Mouse (Mus musculus) MEL (cell line): ENCODE results near the gene Aaed1. TPM values are rescaled to one million over a fixed set of nuclear protein-coding genes. Genes with fewer than 3 reads are reported as not detected.

Source experiments
- DNase-seq: peaks from one replicate; pipeline ENCODE4 v3.0.0; 2011; ENCODE audit warnings: low read depth, low spot score
- H3K27ac ChIP-seq: 2 replicates; pipeline ENCODE4 v1.5.1; 2012; ENCODE audit warnings: low read depth, mild to moderate bottlenecking, control low read depth, low read length, moderate library complexity; ENCODE audit not compliant: control insufficient read depth
- H3K27me3 ChIP-seq, 2 experiments: fragments of 150-350 bp in 1 of 2; sonication (generic) in 1 of 2; 2 replicates each; pipeline ENCODE4 v1.6.1; 2012; ENCODE audit warnings: low read length in 2 of 2, mild to moderate bottlenecking in 2 of 2, improper control_type of control experiment in 1 of 2, moderate library complexity in 1 of 2; ENCODE audit not compliant: insufficient read depth in 2 of 2, control insufficient read depth in 1 of 2
- H3K36me3 ChIP-seq, 2 experiments: 2 replicates each; pipeline ENCODE4 v1.6.1; 2012 to 2014; ENCODE audit warnings: low read length in 2 of 2, improper control_type of control experiment in 1 of 2, inconsistent platforms in 1 of 2, mild to moderate bottlenecking in 1 of 2; ENCODE audit not compliant: insufficient read depth in 2 of 2, control insufficient read depth in 1 of 2
- H3K4me1 ChIP-seq, 2 experiments: fragments of 150-350 bp in 1 of 2; sonication (generic) in 1 of 2; 2 replicates each; pipeline ENCODE4 v1.6.1; 2012; ENCODE audit warnings: low read length in 2 of 2, improper control_type of control experiment in 1 of 2, mild to moderate bottlenecking in 1 of 2; ENCODE audit not compliant: insufficient read depth in 2 of 2, control insufficient read depth in 1 of 2
- H3K4me3 ChIP-seq, 2 experiments: fragments of 150-350 bp in 1 of 2; sonication (generic) in 1 of 2; 2 replicates each; pipeline ENCODE4 v1.5.1; 2012; ENCODE audit warnings: low read depth in 2 of 2, low read length in 2 of 2, mild to moderate bottlenecking in 2 of 2, moderate library complexity in 2 of 2, control low read depth in 1 of 2, improper control_type of control experiment in 1 of 2; ENCODE audit not compliant: control insufficient read depth in 1 of 2, insufficient read depth in 1 of 2
- H3K79me2 ChIP-seq: 2 replicates; pipeline ENCODE4 v1.6.1; 2012; ENCODE audit warnings: mild to moderate bottlenecking, low read length, moderate library complexity; ENCODE audit not compliant: control insufficient read depth, poor library complexity, insufficient read depth
- H3K9ac ChIP-seq: 2 replicates; pipeline ENCODE4 v1.6.1; 2012; ENCODE audit warnings: low read depth, mild to moderate bottlenecking, control low read depth, low read length, moderate library complexity; ENCODE audit not compliant: control insufficient read depth, poor library complexity, severe bottlenecking
- H3K9me3 ChIP-seq: fragments of 150-350 bp; sonication (generic); replicated peaks from 2 replicates; pipeline ENCODE4 v1.6.1; 2012; ENCODE audit warnings: mild to moderate bottlenecking, low read length, improper control_type of control experiment, moderate library complexity; ENCODE audit not compliant: insufficient read depth
- CHD1 ChIP-seq: IDR thresholded peaks from 2 replicates; pipeline ENCODE4 v1.6.1; 2012; ENCODE audit warnings: low read depth, mild to moderate bottlenecking, inconsistent platforms, low read length, improper control_type of control experiment
- E2F4 ChIP-seq: IDR thresholded peaks from 2 replicates; pipeline ENCODE4 v1.6.1; 2011; ENCODE audit warnings: low read depth, low read length, improper control_type of control experiment, borderline replicate concordance
- ELF1 ChIP-seq: IDR thresholded peaks from 2 replicates; pipeline ENCODE4 v1.6.1; 2014; ENCODE audit warnings: low read depth, mild to moderate bottlenecking, inconsistent platforms, low read length, improper control_type of control experiment, moderate library complexity
- ETS1 ChIP-seq: IDR thresholded peaks from 2 replicates; pipeline ENCODE4 v1.6.1; 2012; ENCODE audit warnings: low read depth, mild to moderate bottlenecking, inconsistent platforms, low read length, improper control_type of control experiment, moderate library complexity
- GATA1 ChIP-seq: IDR thresholded peaks from 2 replicates; pipeline ENCODE4 v1.6.1; 2011; ENCODE audit warnings: low read depth, low read length, improper control_type of control experiment
- MAX ChIP-seq: IDR thresholded peaks from 2 replicates; pipeline ENCODE4 v1.6.1; 2011; ENCODE audit warnings: low read length, improper control_type of control experiment
- MXI1 ChIP-seq: IDR thresholded peaks from 2 replicates; pipeline ENCODE4 v1.6.1; 2011; ENCODE audit warnings: mild to moderate bottlenecking, low read depth, low read length, improper control_type of control experiment
- MYB ChIP-seq: IDR thresholded peaks from 2 replicates; pipeline ENCODE4 v1.6.1; 2011; ENCODE audit warnings: mild to moderate bottlenecking, low read depth, low read length, improper control_type of control experiment
- POLR2A ChIP-seq, 2 experiments: IDR thresholded peaks; 2 replicates each; pipeline ENCODE4 v1.6.1; 2011 to 2012; ENCODE audit warnings: low read length in 2 of 2, mild to moderate bottlenecking in 2 of 2, control low read depth in 1 of 2, improper control_type of control experiment in 1 of 2, low read depth in 1 of 2, moderate library complexity in 1 of 2; ENCODE audit not compliant: control insufficient read depth in 1 of 2, insufficient read depth in 1 of 2, poor library complexity in 1 of 2
- POLR2AphosphoS2 ChIP-seq: IDR thresholded peaks from 2 replicates; pipeline ENCODE4 v1.6.1; 2011; ENCODE audit warnings: low read length, improper control_type of control experiment
- RAD21 ChIP-seq: IDR thresholded peaks from 2 replicates; pipeline ENCODE4 v1.6.1; 2011; ENCODE audit warnings: mild to moderate bottlenecking, low read depth, low read length, improper control_type of control experiment
- RCOR1 ChIP-seq: IDR thresholded peaks from 2 replicates; pipeline ENCODE4 v1.6.1; 2012; ENCODE audit warnings: low read depth, mild to moderate bottlenecking, inconsistent platforms, low read length, improper control_type of control experiment
- SIN3A ChIP-seq: IDR thresholded peaks from 2 replicates; pipeline ENCODE4 v1.6.1; 2012; ENCODE audit warnings: low read length, improper control_type of control experiment, inconsistent platforms
- SMC3 ChIP-seq: IDR thresholded peaks from 2 replicates; pipeline ENCODE4 v1.6.1; 2011; ENCODE audit warnings: low read depth, low read length, improper control_type of control experiment
- TAL1 ChIP-seq: IDR thresholded peaks from 2 replicates; pipeline ENCODE4 v1.6.1; 2012; ENCODE audit warnings: mild to moderate bottlenecking, inconsistent platforms, low read length, moderate library complexity, mixed read lengths
- TCF12 ChIP-seq: IDR thresholded peaks from 2 replicates; pipeline ENCODE4 v1.6.1; 2014; ENCODE audit warnings: low read depth, mild to moderate bottlenecking, inconsistent platforms, low read length, improper control_type of control experiment, moderate library complexity
- UBTF ChIP-seq: IDR thresholded peaks from 2 replicates; pipeline ENCODE4 v1.6.1; 2012; ENCODE audit warnings: low read depth, mild to moderate bottlenecking, inconsistent platforms, low read length, improper control_type of control experiment, moderate library complexity, borderline replicate concordance; ENCODE audit not compliant: insufficient read depth
- ZKSCAN1 ChIP-seq: IDR thresholded peaks from 2 replicates; pipeline ENCODE4 v1.6.1; 2012; ENCODE audit warnings: low read depth, mild to moderate bottlenecking, inconsistent platforms, low read length, improper control_type of control experiment, moderate library complexity
- ZMIZ1 ChIP-seq: IDR thresholded peaks from 2 replicates; pipeline ENCODE4 v1.6.1; 2012; ENCODE audit warnings: low read depth, mild to moderate bottlenecking, inconsistent platforms, low read length, improper control_type of control experiment, moderate library complexity
- ZNF384 ChIP-seq: IDR thresholded peaks from 2 replicates; pipeline ENCODE4 v1.6.1; 2012; ENCODE audit warnings: low read depth, mild to moderate bottlenecking, inconsistent platforms, low read length, improper control_type of control experiment
- polyA plus RNA-seq, 2 experiments: library from polyadenylated mRNA; stranded (reverse) in 1 of 2; unstranded in 1 of 2; fragments of >175 nt in 1 of 2; fragments of >200 nt in 1 of 2; gene quantifications; 2 replicates each; pipeline versions ENCODE4 v1.2.1 to v1.2.4; 2012; ENCODE audit warnings: low replicate concordance in 2 of 2, low read depth in 1 of 2; ENCODE audit not compliant: insufficient read length in 2 of 2, insufficient read depth in 1 of 2, missing spikeins in 1 of 2
- total RNA-seq: library from RNA; depleted of rRNA; stranded (reverse); fragments of 300-350 nt; gene quantifications from 2 replicates; pipeline ENCODE4 v1.2.3, GENCODE M21; 2012

Gene Aaed1
- total and polyA plus RNA-seq, 3 experiments = 4.2 to 190 (median 13.5) TPM

- TF ChIP-seq POLR2A (IDR thresholded peaks at IDR 0.05; ENCODE audit: control insufficient read depth in 1 of 2, insufficient read depth in 1 of 2, low read depth in 1 of 2, low read length in 2 of 2, poor library complexity in 1 of 2) (no peak), SMC3 (peak; percentile 69), ZKSCAN1 (no peak), TCF12 (0 out of 2 replicates have a peak, but pooled peaks have one; percentile 4), UBTF (no peak), MXI1 (peak; percentile 63; the same call in 1 of the 2 replicates), POLR2AphosphoS2 (no peak), GATA1 (no peak), ZNF384 (no peak), MYB (no peak), RCOR1 (no peak), E2F4 (no peak), ETS1 (no peak)
Measured at GRCm38 (mm10) chr13:64248775-64249524, 63.6 kb downstream of the Aaed1 start (continued).

GRCm38 (mm10) chr13:64248161-64248774, 64.2 kb downstream of the Aaed1 start:
- Histone ChIP-seq H3K27ac (peak overlapping the region; percentile 53), H3K4me3 (peak overlapping the region; percentile 57 to 83), H3K27me3 (no peaks in the 10 kb centered on the region), H3K4me1 (peaks cover 13 to 23% of the 10 kb centered on the region in 2 experiments), H3K79me2 (peaks cover 15% of the 10 kb centered on the region), H3K9me3 (no peaks in the 10 kb centered on the region)
- DNase-seq = peak; percentile 83
- TF ChIP-seq ELF1 = peak; percentile 90
- peak; percentile 93 for TF ChIP-seq SIN3A
- TF ChIP-seq MAX = 0 out of 2 replicates have a peak, but pooled peaks have one; percentile 29
- TF ChIP-seq ZNF384 = peak; percentile 90
- 0 out of 2 replicates have a peak, but pooled peaks have one; percentile 45 for TF ChIP-seq ZMIZ1
- TF ChIP-seq RAD21 = no peak
- TF ChIP-seq ETS1 = 0 out of 2 replicates have a peak, but pooled peaks have one; percentile 15
- 0 out of 2 replicates have a peak, but pooled peaks have one; percentile 3 for TF ChIP-seq TCF12
- TF ChIP-seq MXI1 = peak; percentile 97
- no peak for TF ChIP-seq TAL1
- TF ChIP-seq CHD1 = no peak
- TF ChIP-seq, all 39 proteins: peak for 8
- Histone ChIP-seq H3K36me3 (peaks cover 0 to 27% of the 10 kb centered on the region in 2 experiments; a peak in 2 of 4 replicates), H3K9ac (peak overlapping the region; percentile 84)
